Mouse (Mus musculus) kidney, postnatal 0 days (tissue): Measurements from ENCODE around the gene Ntm. TPM values are rescaled to one million over a fixed set of nuclear protein-coding genes. Genes with fewer than 3 reads are reported as not detected.

Source experiments
- ATAC-seq: fragments of 200-750 bp; cut with Nextera tagmentation; replicated peaks from 2 replicates; pipeline ENCODE4 v1.8.0; 2017; ENCODE audit warnings: low read depth, moderate number of reproducible peaks, moderate TSS enrichment, moderate library complexity; ENCODE audit not compliant: low FRiP score
- DNase-seq: peaks from one replicate; pipeline ENCODE4 v3.0.0-alpha.2; 2016; ENCODE audit warnings: low spot score
- H3K27ac ChIP-seq: fragments of 300-500 bp; sonication (generic); 2 replicates; pipeline ENCODE4 v1.5.1; 2014; ENCODE audit warnings: mild to moderate bottlenecking
- H3K27me3 ChIP-seq: fragments of 300-500 bp; sonication (generic); 2 replicates; pipeline ENCODE4 v1.6.1; 2014; ENCODE audit warnings: low read length, mixed read lengths; ENCODE audit not compliant: insufficient read depth
- H3K36me3 ChIP-seq: fragments of 300-500 bp; sonication (generic); 2 replicates; pipeline ENCODE4 v1.6.1; 2014; ENCODE audit warnings: low read length, mixed read lengths; ENCODE audit not compliant: insufficient read depth
- H3K4me1 ChIP-seq: fragments of 300-500 bp; sonication (generic); replicated peaks from 2 replicates; pipeline ENCODE4 v1.6.1; 2014; ENCODE audit warnings: antibody characterized with exemption, low read length, mixed read lengths; ENCODE audit not compliant: insufficient read depth
- H3K4me2 ChIP-seq: fragments of 300-500 bp; sonication (generic); 2 replicates; pipeline ENCODE4 v1.6.1; 2014; ENCODE audit warnings: mild to moderate bottlenecking, low read length, moderate library complexity, mixed read lengths
- H3K4me3 ChIP-seq: fragments of 300-500 bp; sonication (generic); replicated peaks from 2 replicates; pipeline ENCODE4 v1.5.1; 2014; ENCODE audit warnings: low read depth, low read length
- H3K9ac ChIP-seq: fragments of 300-500 bp; sonication (generic); 2 replicates; pipeline ENCODE4 v1.6.1; 2014; ENCODE audit warnings: low read depth, low read length
- H3K9me3 ChIP-seq: fragments of 300-500 bp; sonication (generic); replicated peaks from 2 replicates; pipeline ENCODE4 v1.6.1; 2016; ENCODE audit warnings: low read length, inconsistent platforms, mixed read lengths
- CTCF ChIP-seq: IDR thresholded peaks from 2 replicates; pipeline ENCODE4 v1.5.1; 2016; ENCODE audit warnings: antibody characterized with exemption, low read depth, mild to moderate bottlenecking, moderate library complexity
- WGBS: fragments of 180-500 bp; shearing (Covaris S2); extraction: QIAGEN DNeasy Blood & Tissue Kit; methylation state at CpG from one replicate; pipeline ENCODE4 v1.1.7; 2014; 5-methylcytosine and 5-hydroxymethylcytosine counted together
- polyA plus RNA-seq: library from polyadenylated mRNA; unstranded; fragments of >200 nt; fragmentation: Nextera tagmentation; extraction: Ambion mirVana; gene quantifications from 2 replicates; pipeline ENCODE4 v1.2.1, GENCODE M21; 2015

Ntm gene
- polyA plus RNA-seq, 1 experiment from 2014 or later, result 20.6 TPM

DNA sequence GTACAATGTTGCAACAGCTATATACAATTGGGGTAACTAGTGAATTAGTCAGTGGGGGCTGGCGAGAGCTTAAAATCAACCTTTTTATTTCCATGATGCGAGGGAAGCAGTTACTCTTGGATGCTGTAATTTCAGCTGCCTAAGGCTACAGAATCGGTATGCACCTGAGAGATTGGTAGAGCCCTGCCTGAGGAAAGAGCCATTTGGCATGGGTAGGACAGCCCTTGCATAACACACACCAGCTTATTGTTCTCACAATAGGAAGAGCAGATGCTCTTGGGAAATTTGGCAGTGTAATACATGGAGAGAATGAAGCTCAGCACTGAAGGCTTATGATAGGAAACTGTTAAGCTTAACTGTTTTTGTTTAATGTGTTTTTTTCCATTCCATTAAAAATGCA, 621.6 kb downstream of the Ntm start:
- Histone ChIP-seq H3K4me2 (no peak overlapping the region), H3K9me3 (no peaks in the 10 kb centered on the region), H3K4me1 (no peaks in the 10 kb centered on the region), H3K36me3 (no peaks in the 10 kb centered on the region), H3K27ac (no peak overlapping the region), H3K27me3 (no peaks in the 10 kb centered on the region), H3K9ac (no peak overlapping the region), H3K4me3 (no peak overlapping the region)
- no peak for TF ChIP-seq CTCF
- WGBS, result 87% methylated on average over 3 of the region's 3 CpGs
- ATAC-seq, result no peak
- no peak for DNase-seq

DNA sequence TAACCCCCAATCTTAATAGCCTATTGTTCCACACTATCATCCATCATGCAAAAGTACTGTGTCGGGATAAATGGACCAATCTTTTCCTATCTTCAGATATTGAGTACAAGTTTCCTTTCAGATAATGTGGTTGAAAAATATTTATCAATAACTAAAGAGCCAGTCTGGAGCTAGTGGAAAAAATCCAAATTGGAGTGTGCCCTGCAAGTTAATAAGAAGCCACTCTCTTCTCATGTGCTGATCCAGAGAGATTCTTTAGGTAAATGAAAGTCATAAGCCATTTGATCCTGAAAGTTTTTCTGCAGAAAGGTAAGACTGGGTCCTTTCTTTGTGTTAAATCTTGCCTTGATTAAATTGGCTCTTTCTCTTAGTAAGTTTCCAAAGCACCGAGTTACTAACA, 627.3 kb downstream of the Ntm start:
- H3K27ac ChIP-seq, result no peak overlapping the region
- no peak overlapping the region for H3K4me3 ChIP-seq
- H3K36me3 ChIP-seq, result no peaks in the 10 kb centered on the region
- WGBS, result 64% methylated on average over 2 of the region's 2 CpGs
- H3K9me3 ChIP-seq, result no peaks in the 10 kb centered on the region
- H3K4me1 ChIP-seq, result no peaks in the 10 kb centered on the region
- DNase-seq (no peak), ATAC-seq (no peak)
- no peak for TF ChIP-seq CTCF
- H3K4me2 ChIP-seq, result no peak overlapping the region
- no peak overlapping the region for H3K9ac ChIP-seq
- H3K27me3 ChIP-seq, result no peaks in the 10 kb centered on the region

DNA sequence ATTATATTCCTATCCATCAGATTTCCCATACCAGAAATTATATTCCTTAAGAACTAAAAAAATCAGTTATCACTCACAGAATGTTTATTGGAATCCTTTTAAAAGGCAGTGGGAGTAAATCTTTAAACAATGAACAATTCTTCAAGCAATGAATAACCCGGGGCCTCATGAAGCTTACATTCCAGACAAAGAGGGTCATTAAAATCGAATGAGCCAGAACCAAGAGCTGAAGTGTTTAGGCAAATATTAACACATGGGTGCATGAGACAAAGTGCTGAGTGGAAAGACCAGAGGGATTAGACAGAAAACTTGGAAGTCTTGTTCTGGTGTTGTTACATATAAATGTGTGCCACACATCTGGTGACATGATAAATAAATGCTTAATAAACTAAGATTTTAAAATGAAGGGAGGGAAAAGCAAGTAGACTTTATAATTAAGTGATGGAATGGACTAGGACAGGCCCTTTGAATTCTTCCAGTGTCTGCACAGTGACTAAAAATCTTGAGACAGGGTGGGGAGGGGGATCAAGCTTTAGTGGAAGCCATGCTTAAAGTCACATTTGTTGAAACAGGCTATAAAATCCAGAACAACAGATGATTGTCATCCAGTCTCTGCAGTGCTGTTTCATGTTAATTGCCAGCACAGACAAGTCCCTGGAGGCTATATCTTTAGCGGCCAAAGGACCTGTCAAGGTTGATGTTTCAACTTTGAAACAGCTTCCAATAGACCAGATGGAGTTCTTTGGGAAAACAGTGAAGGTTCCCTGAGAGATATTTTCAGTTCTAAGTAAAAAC, 630.4 kb downstream of the Ntm start:
- Histone ChIP-seq H3K27me3 (no peaks in the 10 kb centered on the region), H3K27ac (0 out of 2 replicates have a peak overlapping the region, but pooled peaks have one; percentile 39), H3K9me3 (no peaks in the 10 kb centered on the region), H3K36me3 (no peaks in the 10 kb centered on the region), H3K4me2 (no peak overlapping the region), H3K9ac (no peak overlapping the region), H3K4me3 (no peak overlapping the region), H3K4me1 (no peaks in the 10 kb centered on the region)
- ATAC-seq (no peak), DNase-seq (peak; percentile 76)
- no peak for TF ChIP-seq CTCF
- 12% methylated on average over 3 of the region's 3 CpGs for WGBS

- no peak overlapping the region for H3K4me2 ChIP-seq
- no peak overlapping the region for H3K4me3 ChIP-seq
- no peaks in the 10 kb centered on the region for H3K4me1 ChIP-seq
- WGBS, result 70% methylated on average over 3 of the region's 3 CpGs
- H3K27me3 ChIP-seq, result no peaks in the 10 kb centered on the region
- peak; percentile 25 for DNase-seq
- no peak overlapping the region for H3K9ac ChIP-seq
- ATAC-seq, result no peak
- H3K9me3 ChIP-seq, result no peaks in the 10 kb centered on the region
- H3K36me3 ChIP-seq, result no peaks in the 10 kb centered on the region
- no peak overlapping the region for H3K27ac ChIP-seq
- no peak for TF ChIP-seq CTCF
Observed at GRCm38 (mm10) chr9:29330486-29330885, 632.5 kb downstream of the Ntm start.

DNA sequence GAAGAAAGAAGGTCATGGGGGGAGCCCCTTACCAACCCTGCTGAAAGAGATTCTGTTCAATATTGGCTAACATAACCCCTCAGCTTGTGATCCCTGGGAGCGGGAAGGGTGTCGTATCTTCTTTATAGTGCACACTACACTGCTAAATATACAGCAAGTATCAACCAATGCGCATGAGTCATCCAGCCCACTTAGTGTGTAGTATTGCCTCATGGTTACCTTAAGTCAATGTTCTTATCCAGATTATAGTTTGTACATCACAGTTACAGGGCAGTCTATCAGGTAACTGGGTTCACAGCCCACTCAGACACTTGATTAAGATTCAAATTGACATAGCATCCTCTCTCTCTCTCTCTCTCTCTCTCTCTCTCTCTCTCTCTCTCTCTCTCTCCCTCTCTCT, 636.7 kb downstream of the Ntm start:
- 95% methylated on average over 3 of the region's 3 CpGs for WGBS
- H3K27me3 ChIP-seq, result no peaks in the 10 kb centered on the region

GRCm38 (mm10) chr9:29325137-29325536, 637.8 kb downstream of the Ntm start:
- no peak for ATAC-seq
- no peaks in the 10 kb centered on the region for H3K4me1 ChIP-seq
- no peak overlapping the region for H3K4me2 ChIP-seq
- H3K36me3 ChIP-seq, result no peaks in the 10 kb centered on the region
- H3K4me3 ChIP-seq, result no peak overlapping the region
- WGBS, result 65% methylated on average over 8 of the region's 8 CpGs
- H3K9ac ChIP-seq, result no peak overlapping the region
- no peaks in the 10 kb centered on the region for H3K27me3 ChIP-seq
- no peak for TF ChIP-seq CTCF
- H3K9me3 ChIP-seq, result no peaks in the 10 kb centered on the region
- H3K27ac ChIP-seq, result no peak overlapping the region
- DNase-seq, result no peak

More for the DNA sequence above, 636.7 kb downstream of the Ntm start:
- no peaks in the 10 kb centered on the region for H3K4me1 ChIP-seq
- H3K4me3 ChIP-seq, result no peak overlapping the region
- TF ChIP-seq CTCF, result no peak
- no peaks in the 10 kb centered on the region for H3K36me3 ChIP-seq
- no peak overlapping the region for H3K4me2 ChIP-seq
- H3K9me3 ChIP-seq, result no peaks in the 10 kb centered on the region
- H3K27ac ChIP-seq, result no peak overlapping the region
- ATAC-seq (no peak), DNase-seq (no peak)
- H3K9ac ChIP-seq, result no peak overlapping the region
